Mouse (Mus musculus) intestine, embryonic 15.5 days (tissue): ENCODE measurements around the gene Cd99l2. TPM values are rescaled to one million over a fixed set of nuclear protein-coding genes. Genes with fewer than 3 reads are reported as not detected.

Experiments used
- ATAC-seq: fragments of 200-750 bp; cut with Nextera tagmentation; 2 replicates; pipeline ENCODE4 v1.8.0; 2017; ENCODE audit warnings: moderate TSS enrichment, moderate library complexity
- H3K27ac ChIP-seq: fragments of 300-500 bp; sonication (generic); 2 replicates; pipeline ENCODE4 v1.5.1; 2015; ENCODE audit warnings: mild to moderate bottlenecking, inconsistent platforms
- H3K27me3 ChIP-seq: fragments of 300-500 bp; sonication (generic); replicated peaks from 2 replicates; pipeline ENCODE4 v1.6.1; 2015; ENCODE audit warnings: inconsistent platforms
- H3K36me3 ChIP-seq: fragments of 300-500 bp; sonication (generic); 2 replicates; pipeline ENCODE4 v1.6.1; 2015; ENCODE audit warnings: inconsistent platforms
- H3K4me1 ChIP-seq: fragments of 300-500 bp; sonication (generic); replicated peaks from 2 replicates; pipeline ENCODE4 v1.6.1; 2015; ENCODE audit warnings: inconsistent platforms
- H3K4me2 ChIP-seq: fragments of 300-500 bp; sonication (generic); replicated peaks from 2 replicates; pipeline ENCODE4 v1.6.1; 2015; ENCODE audit warnings: mild to moderate bottlenecking, inconsistent platforms
- H3K4me3 ChIP-seq: fragments of 300-500 bp; sonication (generic); replicated peaks from 2 replicates; pipeline ENCODE4 v1.5.1; 2015; ENCODE audit warnings: inconsistent platforms
- H3K9ac ChIP-seq: fragments of 300-500 bp; sonication (generic); 2 replicates; pipeline ENCODE4 v1.6.1; 2015; ENCODE audit warnings: inconsistent platforms
- H3K9me3 ChIP-seq: fragments of 300-500 bp; sonication (generic); 2 replicates; pipeline ENCODE4 v1.6.1; 2016; ENCODE audit warnings: inconsistent platforms
- WGBS: fragments of 180-500 bp; shearing (Covaris S2); methylation state at CpG from one replicate; pipeline ENCODE4 v1.1.7; 2015; 5-methylcytosine and 5-hydroxymethylcytosine counted together
- polyA plus RNA-seq: library from polyadenylated mRNA; unstranded; fragments of >200 nt; fragmentation: Nextera tagmentation; extraction: Ambion mirVana; gene quantifications from 2 replicates; pipeline ENCODE4 v1.2.1, GENCODE M21; 2015

The Cd99l2 gene
- polyA plus RNA-seq, 1 experiment from 2014 or later = 25.6 TPM

DNA sequence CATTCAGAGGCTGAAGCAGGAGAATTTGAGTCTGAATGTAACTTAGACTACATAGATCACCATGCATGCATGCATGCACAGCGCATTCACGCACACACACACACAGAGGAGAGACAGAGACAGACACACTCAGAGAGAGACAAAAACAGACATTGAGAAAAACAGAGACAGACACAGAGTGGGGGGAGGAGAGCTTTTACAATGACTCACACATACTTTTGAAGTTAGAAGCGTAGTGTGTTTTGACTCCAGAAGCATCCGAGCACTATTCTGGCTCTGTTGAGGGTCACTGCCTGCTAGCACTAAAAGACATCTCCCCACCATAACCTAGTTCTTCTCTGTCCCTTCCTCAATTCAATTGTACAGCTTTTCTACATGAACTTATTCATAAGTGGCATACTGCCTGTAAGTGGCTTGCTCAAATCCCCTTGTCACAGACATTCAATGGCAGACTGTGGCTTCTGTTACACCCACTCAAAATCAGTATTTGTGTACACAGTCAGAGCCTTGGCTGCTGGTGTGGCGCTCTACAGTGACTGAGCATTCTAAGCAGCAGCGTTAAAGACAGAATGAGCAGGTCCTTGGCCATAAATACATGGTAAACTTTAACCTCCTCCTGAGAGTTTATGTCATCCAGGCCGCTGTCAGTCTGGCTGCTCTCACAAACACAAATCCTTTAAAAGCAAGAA, 28.4 kb downstream of the Cd99l2 start:
- no peak for ATAC-seq
- Histone ChIP-seq H3K27me3 (no peaks in the 10 kb centered on the region), H3K4me2 (no peak overlapping the region), H3K9ac (no peak overlapping the region), H3K4me3 (no peak overlapping the region), H3K36me3 (no peaks in the 10 kb centered on the region), H3K9me3 (no peaks in the 10 kb centered on the region), H3K4me1 (no peaks in the 10 kb centered on the region), H3K27ac (no peak overlapping the region)
- 68% methylated on average over 7 of the region's 7 CpGs for WGBS

DNA sequence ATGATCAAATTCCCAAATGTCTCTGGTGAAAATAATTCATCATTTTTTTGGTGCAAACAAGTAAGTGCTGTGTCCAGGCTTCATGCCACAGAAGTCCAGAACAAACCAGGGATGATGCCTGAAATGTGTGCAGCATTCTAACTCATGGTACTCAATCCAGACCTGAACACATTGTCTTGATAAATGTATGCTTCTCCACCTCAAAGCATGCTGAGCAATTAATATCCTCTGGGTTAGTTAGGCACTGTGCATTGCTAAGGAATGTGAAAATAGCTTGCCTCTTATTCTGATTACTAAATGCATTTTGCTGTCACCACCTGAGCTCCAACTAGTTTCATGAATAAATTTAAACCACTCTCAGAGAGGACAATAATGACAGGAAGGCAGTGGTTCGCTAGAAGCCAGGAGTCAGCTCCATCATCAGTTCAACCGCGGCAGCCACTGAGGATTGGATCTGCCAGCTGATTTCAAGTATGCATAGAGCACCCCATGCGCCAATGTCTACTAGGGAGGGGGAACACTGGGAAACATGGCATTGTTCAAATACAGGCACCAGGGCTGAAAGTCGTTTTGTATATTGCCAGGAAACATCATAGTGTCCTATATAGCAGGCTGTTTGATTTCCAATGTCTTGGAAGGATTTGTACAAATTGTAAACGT, 36.4 kb downstream of the Cd99l2 start:
- Histone ChIP-seq H3K9me3 (no peaks in the 10 kb centered on the region), H3K36me3 (no peaks in the 10 kb centered on the region), H3K4me2 (no peak overlapping the region), H3K9ac (no peak overlapping the region), H3K27me3 (no peaks in the 10 kb centered on the region), H3K4me1 (no peaks in the 10 kb centered on the region), H3K4me3 (no peak overlapping the region), H3K27ac (no peak overlapping the region)
- WGBS = 82% methylated on average over 6 of the region's 6 CpGs
- no peak for ATAC-seq

DNA sequence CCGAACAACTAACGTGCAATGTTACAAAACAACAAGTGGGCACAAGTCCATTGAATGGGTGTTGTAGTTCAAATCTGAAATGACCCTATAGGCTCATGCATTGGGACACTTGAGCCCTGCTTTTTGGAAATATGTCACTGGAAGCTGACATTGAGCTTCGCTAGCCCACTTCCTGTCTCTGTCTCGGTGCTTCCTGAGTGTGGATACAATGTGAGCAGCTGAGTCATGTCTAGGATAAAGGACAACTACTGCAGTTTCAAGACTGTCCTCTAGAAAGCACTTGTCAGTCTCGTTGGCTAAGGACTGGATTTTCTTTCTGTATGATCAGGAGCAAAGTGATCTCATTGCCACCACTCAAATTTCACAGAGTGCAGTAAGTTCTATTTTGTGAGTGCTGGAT, 49.7 kb downstream of the Cd99l2 start:
- ATAC-seq = no peak
- no peak overlapping the region for H3K9ac ChIP-seq
- WGBS = 80% methylated on average over 5 of the region's 5 CpGs

DNA sequence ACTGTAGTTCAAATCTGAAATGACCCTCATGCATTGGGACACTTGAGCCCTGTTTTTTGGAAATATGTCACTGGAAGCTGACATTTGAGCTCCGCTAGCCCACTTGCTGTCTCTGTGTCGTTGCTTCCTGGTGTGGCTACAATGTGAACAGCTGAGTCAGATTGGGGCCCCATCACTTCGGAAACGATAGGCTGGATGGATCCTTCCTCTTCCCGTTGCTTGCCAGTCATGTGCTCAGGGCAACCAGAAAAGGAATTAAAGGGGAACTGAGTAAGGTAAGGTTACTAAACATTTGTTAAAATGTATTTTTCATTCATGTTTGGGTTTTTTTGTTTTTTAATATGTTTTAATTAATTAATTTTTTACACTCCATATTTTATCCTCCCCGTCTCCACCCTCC, 53.2 kb downstream of the Cd99l2 start:
- H3K4me3 ChIP-seq = no peak overlapping the region
- no peak overlapping the region for H3K27ac ChIP-seq
- no peaks in the 10 kb centered on the region for H3K9me3 ChIP-seq
- no peak overlapping the region for H3K4me2 ChIP-seq
- H3K4me1 ChIP-seq = no peaks in the 10 kb centered on the region
- no peaks in the 10 kb centered on the region for H3K36me3 ChIP-seq
- ATAC-seq = no peak
- no peaks in the 10 kb centered on the region for H3K27me3 ChIP-seq
- 90% methylated on average over 6 of the region's 6 CpGs for WGBS
- no peak overlapping the region for H3K9ac ChIP-seq

More for the DNA sequence above, 49.7 kb downstream of the Cd99l2 start:
- H3K9me3 ChIP-seq = no peaks in the 10 kb centered on the region
- H3K36me3 ChIP-seq = no peaks in the 10 kb centered on the region
- no peak overlapping the region for H3K27ac ChIP-seq
- H3K4me2 ChIP-seq = no peak overlapping the region
- H3K27me3 ChIP-seq = no peaks in the 10 kb centered on the region
- no peaks in the 10 kb centered on the region for H3K4me1 ChIP-seq
- H3K4me3 ChIP-seq = no peak overlapping the region

DNA sequence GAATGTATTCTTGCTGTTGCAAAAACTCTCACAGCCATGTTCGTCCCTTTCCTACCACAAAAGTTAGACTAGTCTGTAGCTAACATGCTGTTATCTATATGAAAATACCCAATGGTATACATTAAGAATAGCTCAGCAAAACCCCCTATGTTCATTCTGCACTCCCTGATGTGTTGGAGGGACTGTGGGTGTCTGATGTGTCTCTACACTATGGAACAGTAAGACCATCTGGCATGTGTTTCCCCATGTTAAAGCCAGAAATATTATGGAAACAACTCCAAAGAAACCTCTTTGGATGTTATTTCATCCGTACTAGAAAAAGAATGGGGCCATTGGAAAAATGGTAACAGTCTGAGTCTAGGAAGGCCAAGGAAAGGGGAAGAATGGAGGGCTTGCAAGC, 57.1 kb downstream of the Cd99l2 start:
- Histone ChIP-seq H3K36me3 (no peaks in the 10 kb centered on the region), H3K9ac (no peak overlapping the region), H3K4me1 (no peaks in the 10 kb centered on the region), H3K4me3 (no peak overlapping the region), H3K27ac (no peak overlapping the region), H3K27me3 (no peaks in the 10 kb centered on the region), H3K9me3 (no peaks in the 10 kb centered on the region), H3K4me2 (no peak overlapping the region)
- no peak for ATAC-seq
- 87% methylated on average over 2 of the region's 2 CpGs for WGBS

DNA sequence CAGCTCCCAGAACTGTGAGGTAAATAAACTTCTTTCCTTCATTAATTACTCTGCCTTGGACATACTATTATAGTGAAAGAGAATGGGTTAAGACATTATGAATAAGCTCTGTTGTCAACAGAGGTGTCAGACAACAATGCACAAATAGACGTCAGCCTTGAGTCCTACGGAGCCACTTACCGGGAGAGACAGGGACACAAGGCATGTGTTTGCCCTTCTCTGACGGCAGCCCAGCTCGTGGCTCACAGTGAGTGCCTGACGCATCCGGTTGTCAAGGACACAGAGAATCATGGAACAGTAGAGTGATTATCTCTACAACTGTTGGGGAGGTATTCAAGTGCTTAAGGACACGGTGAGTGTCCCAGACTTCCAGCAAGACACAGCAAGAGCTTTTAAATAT, 57.8 kb downstream of the Cd99l2 start:
- Histone ChIP-seq H3K4me1 (no peaks in the 10 kb centered on the region), H3K27ac (no peak overlapping the region), H3K9ac (no peak overlapping the region), H3K36me3 (no peaks in the 10 kb centered on the region), H3K27me3 (no peaks in the 10 kb centered on the region), H3K9me3 (no peaks in the 10 kb centered on the region), H3K4me2 (no peak overlapping the region), H3K4me3 (no peak overlapping the region)
- 78% methylated on average over 8 of the region's 8 CpGs for WGBS
- ATAC-seq = no peak

DNA sequence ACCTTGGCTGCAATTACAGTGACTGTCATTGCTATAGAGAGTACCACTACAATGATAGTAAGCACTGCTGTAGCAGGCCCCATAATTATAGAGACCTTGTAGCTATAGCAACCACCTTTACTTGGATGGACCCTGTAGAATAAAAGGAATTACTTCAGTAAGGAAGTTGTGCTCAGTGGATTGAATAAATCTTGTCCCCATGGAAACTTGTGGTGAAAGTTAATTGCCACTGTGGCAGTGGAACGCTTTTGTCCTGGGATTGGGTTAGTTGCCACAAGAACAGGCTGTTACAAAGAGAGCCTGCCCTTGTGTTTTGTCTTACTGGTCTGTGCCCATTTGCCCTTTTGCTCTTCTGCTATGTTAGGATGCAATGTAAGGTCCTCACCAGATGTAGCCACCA, 58.2 kb downstream of the Cd99l2 start:
- Histone ChIP-seq H3K4me3 (no peak overlapping the region), H3K4me2 (no peak overlapping the region), H3K27me3 (no peaks in the 10 kb centered on the region), H3K36me3 (no peaks in the 10 kb centered on the region), H3K9ac (no peak overlapping the region), H3K27ac (no peak overlapping the region), H3K9me3 (no peaks in the 10 kb centered on the region), H3K4me1 (no peaks in the 10 kb centered on the region)
- 92% methylated on average over 1 of the region's 1 CpGs for WGBS
- ATAC-seq = no peak

DNA sequence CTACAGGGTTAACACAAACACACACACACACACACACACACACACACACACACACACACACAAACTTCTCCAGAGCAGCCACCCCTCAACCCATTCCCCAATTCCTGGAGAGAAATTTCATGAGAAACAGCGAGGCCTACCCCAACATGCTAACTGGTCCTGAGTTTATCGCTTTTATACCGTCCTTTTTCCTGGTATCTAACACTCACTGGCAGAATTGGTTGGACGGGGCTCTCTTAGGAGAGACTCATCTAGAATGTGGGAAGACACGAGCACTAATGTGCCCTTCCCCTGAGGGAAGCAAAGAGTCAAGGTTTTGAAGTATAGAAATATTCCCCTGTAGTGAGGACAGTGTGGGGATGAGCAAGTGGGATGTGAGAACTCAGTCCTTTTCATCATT, 61.7 kb downstream of the Cd99l2 start:
- no peak overlapping the region for H3K4me3 ChIP-seq
- no peaks in the 10 kb centered on the region for H3K4me1 ChIP-seq
- H3K9ac ChIP-seq = no peak overlapping the region
- H3K36me3 ChIP-seq = no peaks in the 10 kb centered on the region
- H3K4me2 ChIP-seq = no peak overlapping the region
- WGBS = 83% methylated on average over 5 of the region's 5 CpGs
- no peaks in the 10 kb centered on the region for H3K9me3 ChIP-seq
- H3K27ac ChIP-seq = no peak overlapping the region
- H3K27me3 ChIP-seq = no peaks in the 10 kb centered on the region
- no peak for ATAC-seq

DNA sequence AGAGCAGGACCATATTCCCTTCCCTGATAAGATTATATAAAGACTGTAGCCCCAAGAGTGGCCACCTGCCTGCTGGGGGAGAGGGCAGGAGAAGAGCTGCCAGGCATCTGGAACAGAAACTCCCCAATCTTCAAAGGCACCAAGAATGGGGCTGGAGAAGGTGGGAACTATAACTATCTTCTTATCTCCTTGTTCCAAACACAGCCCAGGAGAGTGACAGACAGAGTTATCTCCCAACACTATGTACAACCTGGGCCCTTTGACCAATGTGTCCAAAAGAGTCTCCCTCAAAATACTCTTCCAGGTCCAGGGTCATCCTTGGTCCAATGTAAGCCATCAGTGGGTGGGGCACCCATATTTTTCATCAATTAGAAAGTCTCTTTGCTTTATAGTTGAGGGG, 65.2 kb downstream of the Cd99l2 start:
- Histone ChIP-seq H3K9me3 (no peaks in the 10 kb centered on the region), H3K27me3 (no peaks in the 10 kb centered on the region), H3K36me3 (no peaks in the 10 kb centered on the region), H3K4me3 (no peak overlapping the region), H3K4me2 (no peak overlapping the region), H3K4me1 (no peaks in the 10 kb centered on the region), H3K27ac (no peak overlapping the region), H3K9ac (no peak overlapping the region)
- ATAC-seq = no peak

DNA sequence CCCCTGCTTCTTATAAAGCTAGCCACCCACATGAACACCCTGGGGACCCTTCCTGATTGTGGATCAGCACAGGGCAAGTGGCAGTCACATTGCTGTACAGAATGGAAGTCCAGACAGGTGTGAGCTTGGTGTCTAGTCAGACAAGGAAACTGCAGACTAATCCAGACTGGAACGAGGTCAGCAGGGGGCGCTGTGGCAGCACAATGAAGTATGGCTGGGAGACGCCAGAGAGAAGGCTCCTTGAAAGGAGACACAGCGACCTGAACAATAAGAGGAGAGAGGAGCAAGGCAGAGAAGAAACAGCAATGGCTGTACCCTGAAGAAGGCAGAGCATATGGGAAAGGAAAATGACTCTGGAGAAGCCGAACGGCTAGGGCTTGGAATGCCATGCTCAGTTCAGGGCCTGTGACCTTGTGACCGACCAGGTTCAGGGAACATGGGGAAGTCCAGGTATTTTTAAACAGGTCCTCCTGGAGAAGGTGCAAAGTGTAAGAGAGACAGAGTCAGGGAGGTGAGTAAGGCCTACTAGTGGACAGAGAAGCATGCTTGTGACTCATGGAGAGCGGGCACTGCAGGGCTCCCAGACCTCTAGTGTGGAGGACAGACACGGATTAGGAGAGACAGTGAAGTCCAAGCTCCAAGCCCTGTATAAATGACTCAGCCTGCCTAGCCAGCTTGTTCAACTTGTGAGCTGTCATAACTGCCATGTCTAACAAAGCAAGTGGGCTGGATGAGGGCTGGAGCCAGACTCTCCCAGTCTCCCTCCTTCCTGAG, 66.7 kb downstream of the Cd99l2 start:
- Histone ChIP-seq H3K9me3 (no peaks in the 10 kb centered on the region), H3K4me3 (no peak overlapping the region), H3K9ac (no peak overlapping the region), H3K36me3 (no peaks in the 10 kb centered on the region), H3K27ac (no peak overlapping the region), H3K4me1 (no peaks in the 10 kb centered on the region), H3K27me3 (no peaks in the 10 kb centered on the region), H3K4me2 (no peak overlapping the region)
- peak; percentile 66 for ATAC-seq
- WGBS = 46% methylated on average over 9 of the region's 9 CpGs

DNA sequence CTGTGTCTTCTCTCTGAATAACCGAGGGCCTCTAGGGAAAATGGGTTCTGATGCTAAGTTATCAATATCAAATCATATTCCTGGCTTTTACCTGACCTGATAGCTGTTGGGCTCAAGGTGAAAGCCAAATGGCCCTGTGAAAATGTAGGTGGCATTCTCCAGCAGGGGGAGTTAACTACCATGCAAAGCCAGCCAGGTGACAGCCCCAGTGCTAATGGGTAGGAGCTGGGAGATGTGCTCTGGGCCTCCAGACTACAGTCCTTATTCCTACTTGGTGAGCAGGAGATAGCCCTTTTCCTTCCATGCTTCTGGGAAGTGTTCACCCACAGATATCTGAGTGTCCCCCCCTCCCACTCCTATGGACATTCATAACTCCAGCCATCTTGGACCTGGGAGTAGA, 67.8 kb downstream of the Cd99l2 start:
- Histone ChIP-seq H3K4me3 (no peak overlapping the region), H3K27me3 (no peaks in the 10 kb centered on the region), H3K36me3 (no peaks in the 10 kb centered on the region), H3K27ac (no peak overlapping the region), H3K4me1 (no peaks in the 10 kb centered on the region), H3K9me3 (no peaks in the 10 kb centered on the region), H3K9ac (no peak overlapping the region), H3K4me2 (no peak overlapping the region)
- no peak for ATAC-seq
- 66% methylated on average over 1 of the region's 1 CpGs for WGBS

DNA sequence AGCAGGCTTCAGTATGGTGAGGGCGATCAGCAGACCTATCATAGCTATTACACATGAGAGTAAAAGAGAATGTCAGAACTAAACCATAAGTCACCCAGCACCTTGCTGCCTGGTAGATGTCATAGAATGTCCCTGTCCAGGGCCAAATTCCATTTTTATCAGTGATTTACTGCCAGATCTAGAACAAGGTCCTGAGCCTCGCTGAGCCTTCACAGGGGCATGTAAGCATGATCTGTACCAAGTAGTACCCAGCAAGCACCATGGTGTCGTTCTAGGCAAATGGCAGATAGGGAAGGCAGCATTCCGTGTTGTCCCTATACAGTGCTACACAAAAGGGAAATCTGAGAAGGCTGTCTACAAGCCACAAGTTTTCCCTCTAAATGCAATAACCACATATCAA, 79.0 kb downstream of the Cd99l2 start:
- Histone ChIP-seq H3K4me2 (no peak overlapping the region), H3K9ac (no peak overlapping the region), H3K4me1 (no peaks in the 10 kb centered on the region), H3K27ac (no peak overlapping the region), H3K36me3 (no peaks in the 10 kb centered on the region), H3K4me3 (no peak overlapping the region), H3K27me3 (no peaks in the 10 kb centered on the region), H3K9me3 (no peaks in the 10 kb centered on the region)
- 85% methylated on average over 4 of the region's 4 CpGs for WGBS
- no peak for ATAC-seq

DNA sequence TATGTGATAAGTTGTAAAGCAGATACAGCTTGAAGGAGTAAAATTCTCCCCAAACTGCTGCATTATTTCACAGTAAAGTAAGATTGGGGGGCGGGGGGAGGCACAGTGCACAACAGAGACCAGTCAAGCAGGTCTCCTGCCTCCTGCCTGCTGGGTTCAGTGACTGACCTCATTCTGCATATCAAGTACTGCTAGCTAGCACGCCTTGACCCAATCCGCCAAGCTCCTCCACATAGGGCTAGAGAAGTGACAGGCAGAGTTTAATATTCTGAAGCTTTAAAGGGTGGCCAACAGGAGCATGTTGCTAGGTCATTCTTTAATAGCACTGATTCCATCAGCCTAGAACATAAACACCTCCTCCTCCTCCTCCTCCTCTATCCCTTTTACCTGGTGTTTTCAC, 79.9 kb downstream of the Cd99l2 start:
- no peak for ATAC-seq
- 68% methylated on average over 3 of the region's 3 CpGs for WGBS
- Histone ChIP-seq H3K4me3 (no peak overlapping the region), H3K4me2 (no peak overlapping the region), H3K27ac (no peak overlapping the region), H3K9me3 (no peaks in the 10 kb centered on the region), H3K27me3 (no peaks in the 10 kb centered on the region), H3K36me3 (no peaks in the 10 kb centered on the region), H3K9ac (no peak overlapping the region), H3K4me1 (no peaks in the 10 kb centered on the region)
